Mouse (Mus musculus): ENCODE measurements around the gene Snn. TPM values are rescaled to one million over a fixed set of nuclear protein-coding genes. Genes with fewer than 3 reads are reported as not detected.

Snn gene
- total and polyA plus RNA-seq, 3 experiments: 0.73 to 2.4 TPM; not detected in 1

DNA sequence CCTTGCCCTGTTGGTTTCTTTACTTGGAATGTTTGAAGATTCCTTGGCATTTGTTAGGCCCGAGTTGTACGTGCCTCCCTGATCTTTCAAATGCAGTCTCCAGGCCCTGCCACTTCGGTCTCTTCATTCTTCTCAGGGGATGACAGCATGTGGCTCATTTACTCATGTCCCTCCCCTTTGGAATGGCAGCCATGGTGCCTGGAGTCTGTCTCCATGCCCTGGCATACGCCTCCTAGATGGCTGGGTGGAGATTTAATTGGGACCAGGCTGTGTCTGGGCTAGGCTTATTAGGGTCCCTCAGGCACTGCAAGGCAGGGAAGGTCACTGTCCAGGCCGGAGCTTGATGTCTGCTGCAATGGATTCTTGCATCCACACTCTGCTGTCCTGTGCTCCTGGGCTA is 4.8 kb upstream of the Snn start:
- H3K4me3 ChIP-seq (ENCODE audit: control insufficient read depth in 1 of 2, insufficient read depth in 1 of 2, low read depth in 2 of 2, low read length in 2 of 2): no peak overlapping the region
- H3K9me3 ChIP-seq (replicated peaks; ENCODE audit: insufficient read depth, low read length): no peaks in the 10 kb centered on the region
- H3K4me1 ChIP-seq (ENCODE audit: control insufficient read depth in 1 of 2, insufficient read depth in 2 of 2, low read length in 2 of 2): no peaks in the 10 kb centered on the region
- H3K36me3 ChIP-seq (ENCODE audit: control insufficient read depth in 1 of 2, insufficient read depth in 2 of 2, low read length in 2 of 2): no peaks in the 10 kb centered on the region
- peaks cover 0 to 14% of the 10 kb centered on the region in 2 experiments; a peak in 3 of 4 replicates for H3K27me3 ChIP-seq (ENCODE audit: control insufficient read depth in 1 of 2, insufficient read depth in 2 of 2, low read length in 2 of 2)
- DNase-seq (ENCODE audit: low read depth, low spot score): no peak
- H3K9ac ChIP-seq (ENCODE audit: control insufficient read depth, low read depth, low read length, poor library complexity, severe bottlenecking): no peak overlapping the region
- no peak overlapping the region for H3K27ac ChIP-seq (ENCODE audit: control insufficient read depth, low read depth, low read length)
- no peaks in the 10 kb centered on the region for H3K79me2 ChIP-seq (ENCODE audit: control insufficient read depth, insufficient read depth, low read length, poor library complexity)
- no peak for TF ChIP-seq USF1 (IDR thresholded peaks at IDR 0.05; ENCODE audit: low read depth, low read length)
- no peak for TF ChIP-seq E2F4 (IDR thresholded peaks at IDR 0.05; ENCODE audit: borderline replicate concordance, low read depth, low read length)
- TF ChIP-seq MEF2A (IDR thresholded peaks at IDR 0.05; ENCODE audit: extremely low read depth, insufficient replicate concordance, low read depth, low read length, poor library complexity, severe bottlenecking): no peak
- TF ChIP-seq ZNF384 (IDR thresholded peaks at IDR 0.05; ENCODE audit: low read depth, low read length): no peak
- TF ChIP-seq JUND (IDR thresholded peaks at IDR 0.05; ENCODE audit: low read depth, low read length): no peak
- no peak for TF ChIP-seq MAFK (IDR thresholded peaks at IDR 0.05; ENCODE audit: borderline replicate concordance, low read depth, low read length)
- TF ChIP-seq MAZ (IDR thresholded peaks at IDR 0.05; ENCODE audit: low read depth, low read length): no peak
- TF ChIP-seq EP300 (IDR thresholded peaks at IDR 0.05; ENCODE audit: low read depth in 1 of 2, low read length in 2 of 2): no peak
- no peak for TF ChIP-seq SIN3A (IDR thresholded peaks at IDR 0.05; ENCODE audit: low read length)
- TF ChIP-seq TBP (IDR thresholded peaks at IDR 0.05; ENCODE audit: low read depth, low read length): no peak
- TF ChIP-seq MXI1 (IDR thresholded peaks at IDR 0.05; ENCODE audit: low read depth, low read length): no peak
- TF ChIP-seq HCFC1 (IDR thresholded peaks at IDR 0.05; ENCODE audit: low read depth, low read length): no peak

DNA sequence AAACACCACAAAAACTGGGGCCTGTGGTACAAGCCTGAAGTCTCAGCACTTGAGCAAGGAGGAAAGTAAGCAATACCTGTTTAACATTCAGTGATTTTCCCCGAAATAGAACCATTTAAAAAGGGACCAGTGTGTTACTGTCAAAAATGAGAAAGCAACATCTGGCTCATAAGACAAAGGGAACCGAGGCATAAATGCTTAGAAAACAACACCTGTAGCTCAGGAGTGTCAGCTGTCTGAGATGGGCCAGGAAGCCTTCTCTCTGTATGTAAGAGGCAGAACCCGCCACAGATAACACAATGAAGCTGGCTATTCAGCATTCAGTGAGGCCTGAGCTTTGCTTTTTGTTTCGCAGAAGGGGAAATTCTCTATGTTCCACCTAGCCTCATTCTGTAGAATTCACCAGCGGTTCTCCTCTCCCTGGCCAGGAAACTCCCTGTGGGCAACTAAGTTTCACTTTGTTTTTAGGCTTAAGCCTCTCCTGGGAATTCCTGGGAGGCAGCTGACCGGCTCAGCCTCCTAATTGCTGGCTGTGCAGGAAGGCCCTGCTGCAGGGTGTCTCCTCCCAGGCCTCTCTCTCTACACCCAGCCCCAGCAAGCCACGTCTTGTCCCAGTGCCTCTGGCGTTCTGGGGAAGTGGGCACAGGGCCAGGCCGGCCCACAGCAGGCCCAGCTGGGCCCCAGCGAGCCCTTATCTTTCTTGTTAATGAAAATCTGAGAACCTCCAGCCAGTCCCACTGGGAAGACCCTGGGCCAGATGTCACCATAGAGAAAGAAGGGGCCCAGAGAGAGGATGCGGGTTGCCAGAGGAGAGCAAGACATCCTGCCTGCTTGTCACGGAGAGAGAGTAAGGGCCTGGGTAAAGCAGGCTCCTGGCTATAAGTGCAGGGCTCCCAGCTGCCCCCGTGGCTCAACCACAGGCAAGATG is 2.3 kb downstream of the Snn start:
- Histone ChIP-seq H3K36me3 (ENCODE audit: control insufficient read depth in 1 of 2, insufficient read depth in 2 of 2, low read length in 2 of 2) (peaks cover 0 to 10% of the 10 kb centered on the region in 2 experiments; a peak in 1 of 4 replicates), H3K9me3 (replicated peaks; ENCODE audit: insufficient read depth, low read length) (no peaks in the 10 kb centered on the region), H3K27me3 (ENCODE audit: control insufficient read depth in 1 of 2, insufficient read depth in 2 of 2, low read length in 2 of 2) (peaks cover 0 to 3% of the 10 kb centered on the region in 2 experiments; a peak in 1 of 4 replicates), H3K27ac (ENCODE audit: control insufficient read depth, low read depth, low read length) (no peak overlapping the region), H3K9ac (ENCODE audit: control insufficient read depth, low read depth, low read length, poor library complexity, severe bottlenecking) (peak overlapping the region; percentile 43), H3K4me1 (ENCODE audit: control insufficient read depth in 1 of 2, insufficient read depth in 2 of 2, low read length in 2 of 2) (peaks cover 0 to 14% of the 10 kb centered on the region in 2 experiments; a peak in 3 of 4 replicates), H3K4me3 (ENCODE audit: control insufficient read depth in 1 of 2, insufficient read depth in 1 of 2, low read depth in 2 of 2, low read length in 2 of 2) (peak overlapping the region in 1 of 2 experiments; percentile 25; a peak in 1 of 4 replicates), H3K79me2 (ENCODE audit: control insufficient read depth, insufficient read depth, low read length, poor library complexity) (no peaks in the 10 kb centered on the region)
- DNase-seq (ENCODE audit: low read depth, low spot score): peak; percentile 62
- TF ChIP-seq ZKSCAN1 (IDR thresholded peaks at IDR 0.05; ENCODE audit: low read depth, low read length) (no peak), ELF1 (IDR thresholded peaks at IDR 0.05; ENCODE audit: low read depth, low read length) (no peak), KAT2A (conservative IDR thresholded peaks at IDR 0.05; ENCODE audit: low read depth, low read length) (no peak), CTCF (IDR thresholded peaks at IDR 0.05 in 2 of 3, conservative IDR thresholded peaks at IDR 0.05 in 1 of 3; ENCODE audit: control insufficient read depth in 1 of 3, insufficient read depth in 1 of 3, low read depth in 2 of 3, low read length in 3 of 3, poor library complexity in 1 of 3, severe bottlenecking in 1 of 3) (no peak), HCFC1 (IDR thresholded peaks at IDR 0.05; ENCODE audit: low read depth, low read length) (no peak), ZMIZ1 (IDR thresholded peaks at IDR 0.05; ENCODE audit: low read depth, low read length) (no peak), SIN3A (IDR thresholded peaks at IDR 0.05; ENCODE audit: low read length) (no peak), POLR2AphosphoS2 (IDR thresholded peaks at IDR 0.05; ENCODE audit: low read length) (no peak), GABPA (IDR thresholded peaks at IDR 0.05; ENCODE audit: low read depth, low read length) (no peak), UBTF (IDR thresholded peaks at IDR 0.05; ENCODE audit: borderline replicate concordance, insufficient read depth, low read depth, low read length) (no peak), TBP (IDR thresholded peaks at IDR 0.05; ENCODE audit: low read depth, low read length) (0 out of 2 replicates have a peak, but pooled peaks have one; percentile 32), TAL1 (IDR thresholded peaks at IDR 0.05; ENCODE audit: low read length) (no peak; the same call in 1 of the 2 replicates), POLR2AphosphoS5 (IDR thresholded peaks at IDR 0.05; ENCODE audit: borderline replicate concordance, low read depth, low read length) (no peak), USF2 (IDR thresholded peaks at IDR 0.05; ENCODE audit: borderline replicate concordance in 1 of 2, insufficient read depth in 1 of 2, low read depth in 1 of 2, low read length in 2 of 2) (no peak), MYB (IDR thresholded peaks at IDR 0.05; ENCODE audit: low read depth, low read length) (no peak), JUND (IDR thresholded peaks at IDR 0.05; ENCODE audit: low read depth, low read length) (no peak), GATA1 (IDR thresholded peaks at IDR 0.05; ENCODE audit: low read depth, low read length) (peak; percentile 24; the same call in 1 of the 2 replicates), MYC (IDR thresholded peaks at IDR 0.05; ENCODE audit: low read depth, low read length) (no peak), NELFE (IDR thresholded peaks at IDR 0.05; ENCODE audit: low read depth, low read length) (no peak), MXI1 (IDR thresholded peaks at IDR 0.05; ENCODE audit: low read depth, low read length) (no peak), ZNF384 (IDR thresholded peaks at IDR 0.05; ENCODE audit: low read depth, low read length) (no peak), RAD21 (IDR thresholded peaks at IDR 0.05; ENCODE audit: low read depth, low read length) (no peak)
